Mouse (Mus musculus) heart, embryonic 16.5 days (tissue): ENCODE measurements around the gene Cerkl. TPM values are rescaled to one million over a fixed set of nuclear protein-coding genes. Genes with fewer than 3 reads are reported as not detected.

ENCODE experiments used
- ATAC-seq: fragments of 200-750 bp; cut with Nextera tagmentation; replicated peaks from 2 replicates; pipeline ENCODE4 v1.8.0; 2017; ENCODE audit warnings: moderate number of reproducible peaks; ENCODE audit not compliant: insufficient read depth, low FRiP score; ENCODE audit errors: extremely low read depth
- H3K27ac ChIP-seq: fragments of 300-500 bp; sonication (generic); 2 replicates; pipeline ENCODE4 v1.5.1; 2014; ENCODE audit warnings: mild to moderate bottlenecking, low read length, control low read depth, moderate library complexity
- H3K27me3 ChIP-seq: fragments of 300-500 bp; sonication (generic); 2 replicates; pipeline ENCODE4 v1.6.1; 2014; ENCODE audit warnings: low read length, mixed read lengths; ENCODE audit not compliant: control insufficient read depth, insufficient read depth
- H3K36me3 ChIP-seq: fragments of 300-500 bp; sonication (generic); 2 replicates; pipeline ENCODE4 v1.6.1; 2014; ENCODE audit not compliant: control insufficient read depth, insufficient read depth
- H3K4me1 ChIP-seq: fragments of 300-500 bp; sonication (generic); 2 replicates; pipeline ENCODE4 v1.6.1; 2014; ENCODE audit warnings: low read length, mixed read lengths; ENCODE audit not compliant: control insufficient read depth, insufficient read depth
- H3K4me2 ChIP-seq: fragments of 300-500 bp; sonication (generic); 2 replicates; pipeline ENCODE4 v1.6.1; 2014; ENCODE audit warnings: low read depth, mild to moderate bottlenecking, control low read depth, low read length
- H3K4me3 ChIP-seq: fragments of 300-500 bp; sonication (generic); 2 replicates; pipeline ENCODE4 v1.5.1; 2014; ENCODE audit warnings: mild to moderate bottlenecking, control low read depth, low read length
- H3K9ac ChIP-seq: fragments of 300-500 bp; sonication (generic); 2 replicates; pipeline ENCODE4 v1.6.1; 2014; ENCODE audit warnings: low read length, control low read depth
- H3K9me3 ChIP-seq: fragments of 300-500 bp; sonication (generic); replicated peaks from 2 replicates; pipeline ENCODE4 v1.6.1; 2016; ENCODE audit warnings: low read length; ENCODE audit not compliant: control insufficient read depth
- WGBS: fragments of 180-500 bp; shearing (Covaris S2); extraction: QIAGEN DNeasy Blood & Tissue Kit; methylation state at CpG from one replicate; pipeline ENCODE4 v1.1.7; 2014; 5-methylcytosine and 5-hydroxymethylcytosine counted together
- polyA plus RNA-seq: library from polyadenylated mRNA; unstranded; fragments of >200 nt; fragmentation: Nextera tagmentation; extraction: Ambion mirVana; gene quantifications from 2 replicates; pipeline ENCODE4 v1.2.1, GENCODE M21; 2015

Gene Cerkl
- polyA plus RNA-seq, 1 experiment from 2014 or later, result 0.42 TPM

DNA sequence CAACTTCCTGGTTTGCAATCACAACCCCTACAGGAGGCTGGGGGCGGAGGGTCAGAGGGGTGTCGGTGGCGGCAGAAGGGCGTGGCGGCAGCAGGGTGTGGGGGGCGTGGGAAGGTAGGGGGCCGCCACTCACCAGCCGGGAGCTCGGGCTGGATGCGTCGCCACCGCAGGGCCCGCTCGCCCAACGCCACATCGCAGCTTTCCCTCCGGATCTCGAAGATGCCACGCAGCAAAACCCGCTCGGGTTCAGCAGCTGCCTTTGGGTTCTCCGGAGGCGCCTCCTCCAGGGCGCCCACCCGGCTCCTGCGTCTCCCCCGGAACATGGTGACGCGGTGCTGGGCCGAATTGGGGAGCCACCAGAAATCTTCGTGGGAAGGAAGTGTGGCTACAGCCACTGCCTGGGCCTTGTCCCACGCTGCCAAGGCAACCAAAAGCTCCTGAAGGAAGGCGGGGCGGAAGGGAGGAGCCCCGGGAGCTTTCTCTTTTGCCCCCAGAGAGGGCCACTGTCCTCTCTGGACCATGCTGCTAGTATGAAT is 27.9 kb downstream of the Cerkl start:
- H3K27me3 ChIP-seq, result peaks cover 7% of the 10 kb centered on the region
- ATAC-seq, result no peak
- peak overlapping the region; percentile 58 for H3K4me3 ChIP-seq
- peak overlapping the region; percentile 54 for H3K9ac ChIP-seq
- no peak overlapping the region for H3K27ac ChIP-seq
- under 1% methylated on average over 34 of the region's 35 CpGs for WGBS
- no peaks in the 10 kb centered on the region for H3K36me3 ChIP-seq
- peak overlapping the region; percentile 95 for H3K4me2 ChIP-seq
- H3K4me1 ChIP-seq, result 0 out of 2 replicates have a peak, but pooled peaks cover 4% of the 10 kb centered on the region
- no peaks in the 10 kb centered on the region for H3K9me3 ChIP-seq

DNA sequence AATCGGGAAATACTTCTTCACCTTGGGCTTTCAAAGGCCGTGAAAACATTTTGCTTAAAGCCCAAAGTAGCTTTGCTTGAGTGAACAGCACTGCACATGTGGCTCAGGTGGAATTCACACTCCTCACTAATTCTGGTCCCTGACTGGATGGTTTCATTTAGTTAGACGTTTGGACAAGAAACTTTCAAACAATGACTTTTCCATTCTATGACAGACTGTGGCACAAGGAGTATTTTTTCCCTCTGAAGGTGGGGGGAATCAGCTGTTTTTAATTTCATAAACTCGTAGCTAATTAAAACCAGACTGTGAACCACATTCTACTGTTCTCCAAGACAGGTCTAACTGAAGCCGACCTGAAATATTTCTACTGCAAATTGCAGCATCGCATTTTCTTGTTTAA is 28.6 kb downstream of the Cerkl start:
- H3K4me2 ChIP-seq, result peak overlapping the region; percentile 95; the same call in 1 of the 2 replicates

DNA sequence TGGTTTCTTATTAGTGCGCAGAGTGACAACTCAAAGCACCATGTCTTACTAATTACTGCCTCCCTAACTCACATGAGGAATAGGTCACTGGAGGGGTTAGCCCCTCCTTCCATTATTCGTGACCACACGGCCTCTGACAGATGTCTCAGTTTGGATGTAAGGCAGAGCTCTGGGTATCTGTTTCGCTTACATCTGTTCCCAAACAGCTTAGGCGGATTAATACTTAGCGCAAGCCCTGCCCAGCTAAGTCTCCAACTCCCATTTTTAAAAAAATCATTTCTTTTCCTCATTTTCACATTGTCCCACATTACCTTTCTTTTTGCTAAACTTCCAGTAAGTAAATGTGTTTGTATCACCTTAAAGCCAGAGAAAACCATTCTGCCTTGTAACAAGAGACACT is 34.9 kb downstream of the Cerkl start:
- no peak overlapping the region for H3K27ac ChIP-seq
- H3K4me1 ChIP-seq, result no peaks in the 10 kb centered on the region
- no peaks in the 10 kb centered on the region for H3K27me3 ChIP-seq
- H3K4me2 ChIP-seq, result no peak overlapping the region
- H3K4me3 ChIP-seq, result no peak overlapping the region
- H3K36me3 ChIP-seq, result no peaks in the 10 kb centered on the region
- H3K9me3 ChIP-seq, result no peaks in the 10 kb centered on the region
- 57% methylated on average over 6 of the region's 6 CpGs for WGBS
- no peak overlapping the region for H3K9ac ChIP-seq
- ATAC-seq, result no peak

More for the DNA sequence above, 28.6 kb downstream of the Cerkl start:
- WGBS, result 40% methylated on average over 6 of the region's 6 CpGs
- H3K9ac ChIP-seq, result no peak overlapping the region
- 0 out of 2 replicates have a peak, but pooled peaks cover 4% of the 10 kb centered on the region for H3K4me1 ChIP-seq
- no peak for ATAC-seq
- no peak overlapping the region for H3K4me3 ChIP-seq
- no peak overlapping the region for H3K27ac ChIP-seq
- peaks cover 7% of the 10 kb centered on the region for H3K27me3 ChIP-seq
- no peaks in the 10 kb centered on the region for H3K9me3 ChIP-seq
- H3K36me3 ChIP-seq, result no peaks in the 10 kb centered on the region

DNA sequence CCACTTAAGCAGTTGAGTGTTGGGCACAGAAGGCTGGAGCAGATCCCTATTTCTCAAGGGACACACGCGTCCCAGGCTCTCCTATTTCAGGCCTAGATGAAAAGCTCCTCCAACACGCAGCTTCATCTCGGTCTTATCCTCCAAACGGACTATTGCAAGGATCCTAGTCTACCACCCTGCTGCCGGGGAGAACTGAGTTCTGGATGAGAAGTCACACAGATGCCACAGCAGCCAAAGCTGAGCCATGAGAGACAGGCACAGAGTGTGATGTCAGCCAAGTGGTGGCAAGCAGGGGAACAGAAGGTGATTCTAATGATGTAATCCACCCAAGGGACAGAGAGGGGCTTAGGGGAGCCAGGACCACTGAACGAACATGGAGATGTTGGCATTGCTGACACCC is 42.1 kb downstream of the Cerkl start:
- Histone ChIP-seq H3K4me3 (no peak overlapping the region), H3K36me3 (no peaks in the 10 kb centered on the region), H3K27me3 (no peaks in the 10 kb centered on the region), H3K4me1 (no peaks in the 10 kb centered on the region; the same call in 1 of the 2 replicates), H3K27ac (no peak overlapping the region), H3K9ac (no peak overlapping the region), H3K4me2 (no peak overlapping the region), H3K9me3 (no peaks in the 10 kb centered on the region)
- 77% methylated on average over 7 of the region's 7 CpGs for WGBS
- no peak for ATAC-seq

DNA sequence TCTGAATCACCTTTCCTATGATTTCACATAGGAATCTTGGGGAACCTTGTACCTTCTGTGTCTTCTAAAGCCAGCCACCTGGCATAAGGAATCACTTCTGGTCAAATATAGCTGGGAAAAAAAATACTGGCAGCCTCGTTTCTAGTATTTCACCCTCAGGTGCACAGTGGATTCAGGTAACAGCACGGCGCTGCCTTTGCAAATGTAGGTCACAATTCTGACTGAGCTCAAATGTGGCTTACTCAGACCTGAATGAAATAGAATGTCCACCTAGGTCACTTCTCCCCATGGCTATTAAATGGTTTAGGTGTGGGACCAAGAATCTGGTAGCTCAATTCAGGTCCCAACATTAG is 45.7 kb downstream of the Cerkl start:
- Histone ChIP-seq H3K4me2 (no peak overlapping the region), H3K36me3 (no peaks in the 10 kb centered on the region), H3K9ac (no peak overlapping the region), H3K4me3 (no peak overlapping the region), H3K9me3 (no peaks in the 10 kb centered on the region), H3K27me3 (no peaks in the 10 kb centered on the region), H3K27ac (no peak overlapping the region), H3K4me1 (no peaks in the 10 kb centered on the region; the same call in 1 of the 2 replicates)
- WGBS, result 84% methylated on average over 3 of the region's 3 CpGs
- ATAC-seq, result no peak

DNA sequence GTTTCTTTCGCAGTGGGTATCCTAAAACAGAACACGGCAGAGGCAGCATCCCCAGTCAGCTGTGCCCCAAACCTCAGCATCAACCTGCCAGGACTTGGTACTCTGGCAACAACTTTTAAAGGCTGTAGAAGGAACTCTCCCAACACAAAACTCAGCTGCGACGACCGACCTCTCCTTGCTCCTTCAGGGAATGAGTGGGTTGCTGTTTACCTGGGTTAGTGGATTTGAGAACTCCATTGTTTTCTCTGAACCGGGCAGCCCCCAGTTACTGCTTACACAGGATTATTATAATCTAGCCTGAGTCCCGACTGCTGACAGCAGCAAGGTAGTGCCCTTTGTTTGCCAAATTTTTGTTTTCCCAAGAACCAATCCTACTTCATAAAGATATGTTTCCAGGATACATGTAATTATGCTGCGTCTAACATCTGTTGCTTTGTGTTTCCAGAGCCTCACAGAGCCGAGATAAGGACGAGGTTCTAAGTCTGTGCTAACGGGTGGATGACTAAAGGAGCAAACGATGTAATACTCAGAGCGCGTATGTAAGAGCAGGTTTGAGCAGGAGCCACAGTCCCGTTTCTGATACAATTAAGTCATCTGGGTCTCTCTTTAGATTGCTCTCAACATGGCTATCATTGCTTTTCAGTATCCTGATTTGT is 46.2 kb downstream of the Cerkl start:
- H3K4me1 ChIP-seq, result no peaks in the 10 kb centered on the region; the same call in 1 of the 2 replicates
- no peak overlapping the region for H3K9ac ChIP-seq
- no peak overlapping the region for H3K4me3 ChIP-seq
- no peak overlapping the region for H3K27ac ChIP-seq
- no peaks in the 10 kb centered on the region for H3K27me3 ChIP-seq
- ATAC-seq, result no peak
- WGBS, result 42% methylated on average over 15 of the region's 15 CpGs
- no peaks in the 10 kb centered on the region for H3K36me3 ChIP-seq
- H3K9me3 ChIP-seq, result no peaks in the 10 kb centered on the region
- H3K4me2 ChIP-seq, result no peak overlapping the region

DNA sequence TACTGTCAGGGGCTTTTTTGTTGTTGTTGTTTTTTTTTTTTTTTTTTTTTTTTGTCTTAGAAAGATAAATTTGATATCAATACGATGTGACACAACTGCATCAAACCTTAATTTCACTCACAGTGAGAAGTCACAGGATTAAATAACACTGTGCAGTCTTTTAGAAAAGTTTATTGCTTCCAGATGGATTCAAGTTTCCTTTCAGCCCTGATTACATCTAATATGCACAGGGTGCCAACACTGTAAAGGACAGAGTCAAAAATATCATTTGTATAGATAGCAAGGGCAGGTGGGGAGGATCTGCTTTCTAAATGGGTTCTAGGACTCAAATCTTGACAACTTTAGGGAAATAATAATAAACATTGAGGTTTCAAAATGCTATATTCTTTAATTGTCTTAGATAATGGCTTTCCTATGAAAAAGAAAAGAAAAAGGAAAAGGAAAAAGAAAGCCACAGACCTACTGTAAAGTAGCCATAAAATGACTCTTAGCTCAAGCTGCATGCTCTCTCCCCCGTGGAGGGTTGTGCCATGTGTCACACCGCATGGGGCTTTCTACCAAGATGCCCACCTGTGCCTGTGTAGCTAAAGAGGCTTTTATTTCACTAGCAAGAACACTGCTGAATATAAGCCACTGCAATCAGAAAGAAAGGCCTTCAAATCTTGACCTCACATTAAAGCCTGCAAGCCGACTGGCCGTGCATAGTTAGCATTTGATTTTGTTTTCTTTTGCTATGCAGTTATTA is 50.8 kb downstream of the Cerkl start:
- Histone ChIP-seq H3K4me3 (no peak overlapping the region), H3K9ac (no peak overlapping the region), H3K4me1 (no peaks in the 10 kb centered on the region), H3K4me2 (no peak overlapping the region), H3K36me3 (no peaks in the 10 kb centered on the region), H3K27ac (no peak overlapping the region), H3K27me3 (no peaks in the 10 kb centered on the region), H3K9me3 (no peaks in the 10 kb centered on the region)
- no peak for ATAC-seq
- WGBS, result 81% methylated on average over 5 of the region's 5 CpGs

DNA sequence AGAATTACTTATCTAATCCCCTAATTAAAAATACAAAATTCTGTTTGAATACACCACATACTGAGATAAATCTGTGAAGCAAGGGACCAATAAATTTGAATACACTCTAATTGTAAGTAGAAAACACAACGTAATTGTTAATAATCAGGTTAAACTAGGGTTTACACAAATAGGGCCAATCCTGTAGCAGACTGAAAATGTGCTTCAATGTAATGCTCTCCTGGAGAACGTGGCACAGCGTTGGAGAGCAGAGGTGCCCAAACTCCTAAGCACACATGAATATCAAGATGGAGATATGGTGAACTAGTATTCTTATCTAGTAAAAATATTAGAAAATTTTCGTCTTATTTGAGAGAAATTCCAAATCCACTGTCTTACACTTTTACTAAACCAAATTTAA is 56.5 kb downstream of the Cerkl start:
- H3K9me3 ChIP-seq, result no peaks in the 10 kb centered on the region
- H3K4me1 ChIP-seq, result no peaks in the 10 kb centered on the region
- ATAC-seq, result no peak
- no peak overlapping the region for H3K4me3 ChIP-seq
- H3K36me3 ChIP-seq, result no peaks in the 10 kb centered on the region
- H3K27ac ChIP-seq, result no peak overlapping the region
- no peaks in the 10 kb centered on the region for H3K27me3 ChIP-seq
- H3K4me2 ChIP-seq, result no peak overlapping the region
- WGBS, result 71% methylated on average over 4 of the region's 4 CpGs
- H3K9ac ChIP-seq, result no peak overlapping the region
